Mouse (Mus musculus) embryonic facial prominence, embryonic 15.5 days (tissue): ENCODE measurements at regions not wholly inside any gene's neighbourhood (a gene's known extent, or its start where the extent isn't known, plus 50 kb on each side); places are given as distances from the start of the nearest gene placed in this dataset.

Experiments
- ATAC-seq: fragments of 200-750 bp; cut with Nextera tagmentation; 2 replicates; pipeline ENCODE4 v1.8.0; 2017; ENCODE audit warnings: low read depth, moderate TSS enrichment; ENCODE audit not compliant: insufficient number of reproducible peaks, low FRiP score, low TSS enrichment
- H3K27ac ChIP-seq: fragments of 300-500 bp; sonication (generic); replicated peaks from 2 replicates; pipeline ENCODE4 v1.5.1; 2015; ENCODE audit warnings: mild to moderate bottlenecking, inconsistent platforms
- H3K27me3 ChIP-seq: fragments of 300-500 bp; sonication (generic); 2 replicates; pipeline ENCODE4 v1.6.1; 2015; ENCODE audit warnings: inconsistent platforms
- H3K36me3 ChIP-seq: fragments of 300-500 bp; sonication (generic); 2 replicates; pipeline ENCODE4 v1.6.1; 2015; ENCODE audit warnings: mild to moderate bottlenecking, inconsistent platforms
- H3K4me1 ChIP-seq: fragments of 300-500 bp; sonication (generic); 2 replicates; pipeline ENCODE4 v1.6.1; 2015; ENCODE audit warnings: inconsistent platforms
- H3K4me2 ChIP-seq: fragments of 300-500 bp; sonication (generic); replicated peaks from 2 replicates; pipeline ENCODE4 v1.6.1; 2015; ENCODE audit warnings: mild to moderate bottlenecking, inconsistent platforms
- H3K4me3 ChIP-seq: fragments of 300-500 bp; sonication (generic); replicated peaks from 2 replicates; pipeline ENCODE4 v1.5.1; 2015; ENCODE audit warnings: mild to moderate bottlenecking, inconsistent platforms
- H3K9ac ChIP-seq: fragments of 300-500 bp; sonication (generic); 2 replicates; pipeline ENCODE4 v1.6.1; 2015; ENCODE audit warnings: inconsistent platforms
- H3K9me3 ChIP-seq: fragments of 300-500 bp; sonication (generic); replicated peaks from 2 replicates; pipeline ENCODE4 v1.6.1; 2016; ENCODE audit warnings: inconsistent platforms
- WGBS: fragments of 180-500 bp; shearing (Covaris S2); methylation state at CpG from one replicate; pipeline ENCODE4 v1.1.7; 2015; 5-methylcytosine and 5-hydroxymethylcytosine counted together

DNA sequence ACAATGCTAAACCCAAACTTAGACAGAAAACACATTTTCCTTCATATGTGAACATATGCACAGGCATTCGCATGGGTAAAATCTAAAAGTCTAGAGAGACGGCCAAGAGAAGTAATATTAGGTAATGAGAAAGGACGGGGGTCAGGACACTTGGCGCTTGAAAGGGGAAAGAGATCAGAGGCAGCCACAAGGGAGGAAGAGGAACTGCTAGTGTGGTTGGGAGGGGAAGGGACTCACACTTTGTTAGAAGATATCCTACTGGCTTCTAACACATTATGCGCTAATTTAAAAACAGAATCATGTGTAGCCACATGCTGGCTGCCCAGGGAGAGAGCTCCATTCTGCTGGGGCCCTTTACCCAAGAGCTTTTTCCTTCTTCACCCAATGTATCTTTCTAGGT lies 227.5 kb downstream of the Uaca start:
- no peaks in the 10 kb centered on the region for H3K9me3 ChIP-seq
- no peak overlapping the region for H3K4me2 ChIP-seq
- H3K27me3 ChIP-seq, result peaks cover 49% of the 10 kb centered on the region
- no peak overlapping the region for H3K27ac ChIP-seq
- no peaks in the 10 kb centered on the region for H3K36me3 ChIP-seq
- ATAC-seq, result no peak
- H3K9ac ChIP-seq, result no peak overlapping the region
- H3K4me3 ChIP-seq, result no peak overlapping the region
- H3K4me1 ChIP-seq, result peaks cover 3% of the 10 kb centered on the region; the same call in 1 of the 2 replicates
- WGBS, result 80% methylated on average over 5 of the region's 5 CpGs

DNA sequence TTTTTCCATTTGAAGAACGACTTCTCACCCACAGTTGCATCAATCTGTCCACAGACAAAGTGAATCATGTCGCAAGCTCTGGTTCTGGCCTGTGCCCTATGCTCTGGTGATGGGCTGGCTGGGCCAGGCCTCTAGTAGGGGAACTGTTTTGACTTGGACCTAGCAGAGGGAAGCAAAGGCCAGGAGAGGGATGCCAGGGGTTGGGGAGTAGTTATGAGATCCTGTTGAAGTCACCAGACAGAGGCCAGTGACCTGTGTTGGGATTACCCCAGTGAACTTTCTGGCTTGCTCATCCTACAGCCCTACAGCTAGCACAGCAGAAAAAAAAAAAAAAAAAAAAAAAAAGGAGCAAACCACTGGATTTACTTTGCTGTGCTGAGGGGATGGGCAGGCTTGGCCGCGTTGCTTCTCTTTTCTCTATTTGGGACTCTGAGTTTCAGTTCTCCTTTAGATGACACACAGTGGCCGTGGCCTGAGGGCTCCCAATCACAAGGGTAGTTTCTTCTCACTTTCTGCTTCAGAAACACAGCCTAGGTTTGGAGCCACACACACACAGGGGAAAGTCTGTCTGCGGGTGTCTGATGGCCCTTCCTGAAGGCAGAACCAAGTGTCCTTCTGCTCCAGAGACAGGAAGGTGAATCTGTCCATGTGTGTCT lies 228.2 kb downstream of the Uaca start:
- H3K9me3 ChIP-seq, result no peaks in the 10 kb centered on the region
- H3K4me3 ChIP-seq, result no peak overlapping the region
- peaks cover 51% of the 10 kb centered on the region for H3K27me3 ChIP-seq
- no peak overlapping the region for H3K4me2 ChIP-seq
- WGBS, result 69% methylated on average over 6 of the region's 6 CpGs
- H3K4me1 ChIP-seq, result no peaks in the 10 kb centered on the region
- no peak overlapping the region for H3K9ac ChIP-seq
- no peak overlapping the region for H3K27ac ChIP-seq
- no peak for ATAC-seq
- H3K36me3 ChIP-seq, result no peaks in the 10 kb centered on the region

DNA sequence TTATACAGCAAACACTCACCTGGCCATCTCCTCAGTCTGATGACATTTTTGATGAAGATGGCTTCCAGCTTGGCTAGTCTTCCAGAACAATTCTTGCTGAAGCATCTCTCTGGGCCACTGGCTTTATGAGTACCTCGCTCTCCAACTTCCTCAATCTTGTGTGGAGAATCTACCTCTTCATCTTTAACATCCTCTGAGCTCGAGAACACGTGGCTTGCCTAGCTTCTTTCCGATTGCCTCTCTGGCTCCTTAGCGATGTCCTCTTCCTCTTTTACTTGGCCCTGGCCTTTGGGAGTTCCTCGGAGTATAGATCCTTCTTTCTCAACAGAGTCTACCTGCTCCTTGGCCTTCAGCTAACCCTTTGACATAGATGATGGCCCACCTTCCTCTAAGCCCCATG lies 231.0 kb downstream of the Uaca start:
- Histone ChIP-seq H3K9ac (no peak overlapping the region), H3K4me3 (no peak overlapping the region), H3K36me3 (no peaks in the 10 kb centered on the region), H3K4me2 (no peak overlapping the region), H3K9me3 (no peaks in the 10 kb centered on the region), H3K4me1 (no peaks in the 10 kb centered on the region), H3K27me3 (peaks cover 53% of the 10 kb centered on the region), H3K27ac (no peak overlapping the region)
- WGBS, result 92% methylated on average over 6 of the region's 6 CpGs
- ATAC-seq, result no peak

DNA sequence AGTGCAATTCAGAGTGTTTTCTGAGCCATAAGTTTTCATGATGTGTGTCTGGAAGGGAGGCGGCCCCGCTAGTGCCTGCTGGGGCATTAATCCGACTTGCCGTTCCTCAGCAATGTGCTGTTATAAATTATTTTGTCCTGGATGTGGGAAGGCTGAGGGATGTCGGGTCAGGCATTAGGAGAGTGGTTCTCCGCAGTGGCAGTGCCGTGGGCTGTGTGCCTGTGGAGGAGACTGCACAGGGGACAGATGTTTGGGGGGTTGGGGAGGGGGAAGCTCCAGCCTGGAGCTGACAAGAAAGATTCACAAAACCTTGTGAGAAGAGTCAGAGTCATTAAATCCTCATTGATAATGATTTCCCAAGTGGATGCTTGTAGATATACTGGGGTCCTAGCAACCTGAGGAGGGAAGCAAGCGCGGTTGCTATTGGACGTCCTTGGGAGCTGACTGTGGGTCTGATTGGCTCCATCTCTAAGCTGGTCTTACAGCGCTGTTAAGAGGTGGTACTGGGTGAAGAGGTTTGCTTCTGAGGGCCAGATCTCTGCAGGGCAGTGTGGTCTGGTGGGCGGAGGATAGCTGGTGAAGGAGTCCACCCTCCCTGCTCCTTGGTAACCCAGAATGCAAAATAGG lies 234.5 kb downstream of the Uaca start:
- 61% methylated on average over 12 of the region's 12 CpGs for WGBS
- no peak for ATAC-seq
- H3K9me3 ChIP-seq, result no peaks in the 10 kb centered on the region
- no peaks in the 10 kb centered on the region for H3K36me3 ChIP-seq
- no peak overlapping the region for H3K4me3 ChIP-seq
- no peak overlapping the region for H3K4me2 ChIP-seq
- peaks cover 53% of the 10 kb centered on the region for H3K27me3 ChIP-seq
- no peak overlapping the region for H3K9ac ChIP-seq
- peaks cover 30% of the 10 kb centered on the region for H3K4me1 ChIP-seq
- no peak overlapping the region for H3K27ac ChIP-seq

GRCm38 (mm10) chr9:61031699-61032447 lies 237.5 kb downstream of the Uaca start:
- peaks cover 37% of the 10 kb centered on the region for H3K27me3 ChIP-seq
- H3K4me2 ChIP-seq, result peak overlapping the region; percentile 28; the same call in 1 of the 2 replicates
- no peak for ATAC-seq
- no peak overlapping the region for H3K9ac ChIP-seq
- WGBS, result 57% methylated on average over 26 of the region's 26 CpGs
- peaks cover 30% of the 10 kb centered on the region for H3K4me1 ChIP-seq
- H3K9me3 ChIP-seq, result no peaks in the 10 kb centered on the region
- H3K27ac ChIP-seq, result peak overlapping the region; percentile 53; the same call in 1 of the 2 replicates
- H3K36me3 ChIP-seq, result no peaks in the 10 kb centered on the region
- H3K4me3 ChIP-seq, result no peak overlapping the region

DNA sequence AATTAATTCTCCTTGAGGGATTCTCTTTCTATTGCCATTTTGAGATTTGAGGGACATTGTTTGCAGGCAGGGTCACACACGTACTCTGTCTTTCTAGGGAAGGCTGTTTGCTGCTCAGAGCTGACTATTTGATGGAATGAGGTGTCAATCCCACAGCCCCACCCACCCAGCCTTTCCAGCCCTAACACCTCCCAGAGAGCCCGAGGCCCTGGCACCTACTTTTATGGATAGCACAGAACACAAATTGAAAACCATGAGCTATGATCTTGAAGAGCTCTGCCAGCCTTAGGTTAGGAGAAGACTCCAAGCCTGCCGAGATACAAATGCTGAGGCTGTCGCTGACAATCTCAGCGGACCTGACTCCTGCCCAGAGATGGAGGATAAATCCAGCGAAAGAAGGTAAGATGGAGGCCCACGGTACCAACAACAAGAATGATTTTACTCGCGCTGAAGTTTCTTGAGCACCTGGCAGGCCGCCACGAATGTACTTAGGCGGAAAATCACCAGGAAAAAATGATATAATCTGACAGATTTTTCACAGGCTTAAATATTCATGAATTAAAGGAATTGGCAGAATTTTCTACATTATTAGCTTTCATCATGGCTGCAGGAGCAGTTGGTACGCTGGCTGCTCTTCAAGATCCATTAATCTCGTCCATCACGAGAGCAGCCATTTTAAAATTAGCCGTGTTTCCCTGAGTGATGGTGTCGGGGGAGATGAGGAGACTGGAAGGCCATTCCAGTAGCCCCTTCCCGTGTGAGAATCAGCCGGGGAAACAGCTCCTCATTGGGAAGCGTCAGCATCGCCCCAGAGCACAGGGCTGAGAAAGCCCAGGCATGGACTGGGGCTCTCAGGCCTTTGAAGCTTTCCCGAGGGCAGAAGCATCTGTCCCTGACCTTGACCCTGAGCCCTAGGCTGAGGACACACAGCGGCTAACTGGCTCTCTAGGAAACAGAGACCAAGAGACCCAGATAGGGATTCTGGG lies 238.4 kb downstream of the Uaca start:
- no peak for ATAC-seq
- WGBS, result 51% methylated on average over 23 of the region's 23 CpGs

DNA sequence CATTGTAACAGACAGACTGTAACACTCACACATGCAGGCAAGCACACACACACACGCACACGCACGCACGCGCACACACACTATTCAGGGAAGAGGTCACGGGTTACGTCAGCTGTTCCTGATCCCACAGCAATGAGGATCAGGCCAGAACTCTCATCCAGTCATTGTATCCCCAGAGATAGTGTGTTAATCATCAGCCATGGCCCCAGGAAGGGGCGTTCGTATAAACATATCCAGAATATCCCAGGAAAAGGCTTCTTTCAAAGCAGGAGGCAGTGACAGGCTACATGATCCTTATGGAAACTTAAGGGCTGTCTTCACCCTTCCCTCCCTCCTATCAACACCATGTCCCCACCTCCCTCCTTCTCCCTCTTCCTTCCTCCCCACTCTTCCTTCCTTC lies 239.3 kb downstream of the Uaca start:
- Histone ChIP-seq H3K36me3 (no peaks in the 10 kb centered on the region), H3K4me2 (no peak overlapping the region), H3K4me1 (peaks cover 36% of the 10 kb centered on the region), H3K27ac (no peak overlapping the region), H3K4me3 (no peak overlapping the region), H3K9me3 (no peaks in the 10 kb centered on the region), H3K27me3 (peaks cover 33% of the 10 kb centered on the region), H3K9ac (no peak overlapping the region)
- WGBS, result 59% methylated on average over 9 of the region's 9 CpGs
- no peak for ATAC-seq

More for the DNA sequence above, 238.4 kb downstream of the Uaca start:
- no peak overlapping the region for H3K9ac ChIP-seq
- H3K27ac ChIP-seq, result no peak overlapping the region; the same call in 1 of the 2 replicates
- H3K4me2 ChIP-seq, result no peak overlapping the region
- H3K36me3 ChIP-seq, result no peaks in the 10 kb centered on the region
- no peak overlapping the region for H3K4me3 ChIP-seq
- peaks cover 30% of the 10 kb centered on the region for H3K4me1 ChIP-seq
- H3K9me3 ChIP-seq, result no peaks in the 10 kb centered on the region
- H3K27me3 ChIP-seq, result peaks cover 31% of the 10 kb centered on the region

DNA sequence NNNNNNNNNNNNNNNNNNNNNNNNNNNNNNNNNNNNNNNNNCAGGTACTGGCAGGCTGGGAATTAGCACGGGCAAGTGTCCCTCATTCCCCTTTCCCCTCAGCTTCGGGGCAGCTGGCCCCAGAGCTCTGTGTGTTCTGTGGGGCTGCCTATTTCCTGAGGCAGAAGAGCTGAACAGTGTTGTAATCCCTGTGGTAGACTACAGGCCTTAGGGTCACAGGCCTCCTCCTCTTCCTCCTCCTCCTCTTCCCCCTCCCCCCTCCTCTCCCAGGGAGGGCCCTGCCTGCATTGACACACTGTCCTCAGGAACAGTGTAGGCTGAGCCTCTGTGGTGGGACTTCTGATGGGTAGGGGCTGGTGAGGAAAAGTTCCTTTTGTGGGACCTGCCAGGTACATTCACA lies 247.7 kb downstream of the Uaca start:
- H3K27ac ChIP-seq, result no peak overlapping the region
- H3K9ac ChIP-seq, result no peak overlapping the region
- no peak overlapping the region for H3K4me3 ChIP-seq
- no peaks in the 10 kb centered on the region for H3K9me3 ChIP-seq
- ATAC-seq, result no peak
- H3K27me3 ChIP-seq, result peaks cover 29% of the 10 kb centered on the region
- 43% methylated on average over 2 of the region's 2 CpGs for WGBS
- H3K4me1 ChIP-seq, result peaks cover 8% of the 10 kb centered on the region; the same call in 1 of the 2 replicates
- no peak overlapping the region for H3K4me2 ChIP-seq
- no peaks in the 10 kb centered on the region for H3K36me3 ChIP-seq

- H3K4me2 ChIP-seq, result no peak overlapping the region
- no peak overlapping the region for H3K4me3 ChIP-seq
- WGBS, result 62% methylated on average over 14 of the region's 14 CpGs
- no peaks in the 10 kb centered on the region for H3K36me3 ChIP-seq
- no peak overlapping the region for H3K9ac ChIP-seq
- ATAC-seq, result no peak
- no peaks in the 10 kb centered on the region for H3K4me1 ChIP-seq
- H3K27ac ChIP-seq, result no peak overlapping the region
- H3K27me3 ChIP-seq, result peaks cover 40% of the 10 kb centered on the region
- H3K9me3 ChIP-seq, result no peaks in the 10 kb centered on the region
Measured at GRCm38 (mm10) chr9:61044983-61045382, 250.6 kb downstream of the Uaca start.

DNA sequence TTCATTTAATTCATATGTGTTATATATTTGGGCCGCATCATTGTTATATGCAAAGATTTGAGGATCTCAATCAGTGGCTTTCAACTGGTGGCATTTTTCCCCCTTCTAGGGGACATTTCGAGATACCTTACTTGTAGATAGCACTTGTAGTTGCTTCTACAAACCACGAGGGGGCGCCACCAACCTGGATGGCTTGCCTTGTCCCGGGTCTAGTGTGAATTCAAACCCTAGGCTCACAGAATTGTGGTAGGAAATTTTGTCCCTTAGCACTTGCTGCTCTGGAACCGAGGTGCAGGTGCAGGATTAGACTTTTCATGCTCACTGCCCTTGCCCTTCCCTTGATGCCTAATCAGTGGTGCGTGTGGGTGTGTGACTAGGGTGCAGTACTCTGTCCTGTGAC lies 252.2 kb downstream of the Uaca start:
- no peak overlapping the region for H3K9ac ChIP-seq
- H3K27me3 ChIP-seq, result peaks cover 41% of the 10 kb centered on the region
- no peaks in the 10 kb centered on the region for H3K36me3 ChIP-seq
- no peaks in the 10 kb centered on the region for H3K9me3 ChIP-seq
- ATAC-seq, result no peak
- H3K4me2 ChIP-seq, result no peak overlapping the region
- 21% methylated on average over 7 of the region's 7 CpGs for WGBS
- H3K27ac ChIP-seq, result no peak overlapping the region
- no peak overlapping the region for H3K4me3 ChIP-seq
- H3K4me1 ChIP-seq, result no peaks in the 10 kb centered on the region

DNA sequence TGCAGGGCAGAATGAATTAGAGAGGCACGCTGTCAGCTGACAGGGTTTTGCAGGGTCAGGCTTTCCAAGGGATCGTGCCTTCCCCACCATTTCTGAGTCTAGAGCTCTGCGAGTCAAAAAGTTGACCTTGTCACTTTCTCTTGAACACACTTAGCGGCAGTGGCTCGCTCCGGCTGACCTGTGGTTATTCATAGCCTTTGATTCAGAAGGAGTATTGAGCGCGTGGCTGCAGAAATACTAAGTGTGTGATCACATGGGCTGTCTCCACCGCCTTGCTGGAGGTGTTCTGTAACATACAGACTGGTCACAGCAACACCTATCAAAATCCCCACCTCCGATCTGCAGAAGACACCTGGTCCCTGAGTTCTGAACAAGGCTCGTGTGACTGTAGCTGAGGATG lies 252.9 kb downstream of the Uaca start:
- WGBS, result 80% methylated on average over 11 of the region's 11 CpGs

More for the DNA sequence above, 252.9 kb downstream of the Uaca start:
- no peak overlapping the region for H3K27ac ChIP-seq
- no peak overlapping the region for H3K4me2 ChIP-seq
- H3K4me3 ChIP-seq, result no peak overlapping the region
- peaks cover 37% of the 10 kb centered on the region for H3K27me3 ChIP-seq
- H3K4me1 ChIP-seq, result no peaks in the 10 kb centered on the region
- H3K9ac ChIP-seq, result no peak overlapping the region
- H3K9me3 ChIP-seq, result no peaks in the 10 kb centered on the region
- no peaks in the 10 kb centered on the region for H3K36me3 ChIP-seq
- no peak for ATAC-seq
